Mouse (Mus musculus): ENCODE results near the gene Matn4. TPM values are rescaled to one million over a fixed set of nuclear protein-coding genes. Genes with fewer than 3 reads are reported as not detected.

Matn4 gene
- polyA plus RNA-seq, 1 experiment from 2014 or later: 5.1 TPM

- WGBS: 0% methylated on average over 26 of the region's 26 CpGs
- Histone ChIP-seq H3K36me3 (no peaks in the 10 kb centered on the region), H3K27ac (replicated peaks) (no peak overlapping the region), H3K4me3 (peak overlapping the region; percentile 53), H3K4me1 (replicated peaks) (peaks cover 17% of the 10 kb centered on the region), H3K27me3 (peaks cover 11% of the 10 kb centered on the region), H3K4me2 (peak overlapping the region; percentile 97), H3K9ac (peak overlapping the region; percentile 50), H3K9me3 (no peaks in the 10 kb centered on the region)
- peak; percentile 84 for ATAC-seq (ENCODE audit: low FRiP score, low read depth)
Measured at GRCm38 (mm10) chr2:164443051-164443437, 38.1 kb upstream of the Matn4 start.

DNA sequence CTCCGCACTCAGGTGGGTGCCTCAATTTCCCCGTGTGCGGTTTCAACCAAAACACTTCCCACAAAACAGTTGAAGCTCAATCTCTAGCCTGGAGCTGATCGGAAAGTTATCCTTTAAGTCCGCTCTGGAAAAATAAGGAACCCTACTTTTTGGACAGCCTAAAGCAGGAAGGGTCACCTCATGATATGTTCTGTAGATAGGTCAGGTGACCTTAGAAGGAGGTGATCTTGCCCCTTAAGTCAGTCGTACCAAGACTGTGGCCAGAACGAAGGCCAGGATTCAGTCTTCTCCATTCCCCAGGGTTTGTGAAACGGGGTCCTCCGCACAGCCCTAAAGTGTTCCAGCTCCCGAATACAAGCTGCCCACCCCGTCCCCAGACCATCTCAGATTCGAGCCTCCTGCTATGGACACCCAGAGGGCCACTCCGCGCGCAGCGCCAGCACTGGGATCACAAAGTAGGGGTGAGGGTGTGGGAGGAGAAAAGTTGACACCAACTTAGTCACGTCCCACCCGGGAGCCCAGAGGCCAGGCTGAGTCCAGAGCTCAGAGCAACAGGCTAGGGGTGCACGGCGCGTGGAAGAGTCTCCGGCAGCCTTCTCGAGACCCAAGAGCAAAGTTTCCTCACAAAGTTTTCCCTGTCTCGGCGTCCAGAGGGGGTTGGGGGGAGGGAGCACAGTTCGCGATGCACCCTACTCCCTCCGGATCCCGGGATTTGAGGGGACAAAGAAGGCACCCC, 37.5 kb upstream of the Matn4 start:
- H3K36me3 ChIP-seq: no peaks in the 10 kb centered on the region
- ATAC-seq (ENCODE audit: low FRiP score, low read depth): no peak; the same call in 1 of the 2 replicates
- WGBS: 2% methylated on average over 29 of the region's 29 CpGs
- peak overlapping the region; percentile 50 for H3K9ac ChIP-seq
- H3K27ac ChIP-seq (replicated peaks): no peak overlapping the region
- H3K4me1 ChIP-seq (replicated peaks): peaks cover 17% of the 10 kb centered on the region
- peak overlapping the region; percentile 97 for H3K4me2 ChIP-seq
- H3K4me3 ChIP-seq: peak overlapping the region; percentile 53
- H3K9me3 ChIP-seq: no peaks in the 10 kb centered on the region
- peaks cover 11% of the 10 kb centered on the region for H3K27me3 ChIP-seq

GRCm38 (mm10) chr2:164441731-164442130, 36.8 kb upstream of the Matn4 start:
- Histone ChIP-seq H3K4me1 (replicated peaks) (peaks cover 17% of the 10 kb centered on the region), H3K4me3 (0 out of 2 replicates have a peak overlapping the region, but pooled peaks have one; percentile 53), H3K27me3 (peaks cover 11% of the 10 kb centered on the region), H3K27ac (replicated peaks) (no peak overlapping the region), H3K9me3 (no peaks in the 10 kb centered on the region), H3K4me2 (peak overlapping the region; percentile 97), H3K36me3 (no peaks in the 10 kb centered on the region), H3K9ac (no peak overlapping the region)
- 25% methylated on average over 7 of the region's 7 CpGs for WGBS
- no peak for ATAC-seq (ENCODE audit: low FRiP score, low read depth)

GRCm38 (mm10) chr2:164441155-164441554, 36.2 kb upstream of the Matn4 start:
- Histone ChIP-seq H3K4me1 (replicated peaks) (peaks cover 17% of the 10 kb centered on the region), H3K4me2 (peak overlapping the region; percentile 22; the same call in 1 of the 2 replicates), H3K27ac (replicated peaks) (no peak overlapping the region), H3K27me3 (peaks cover 11% of the 10 kb centered on the region), H3K9me3 (no peaks in the 10 kb centered on the region), H3K4me3 (0 out of 2 replicates have a peak overlapping the region, but pooled peaks have one; percentile 0), H3K36me3 (no peaks in the 10 kb centered on the region), H3K9ac (no peak overlapping the region)
- no peak for ATAC-seq (ENCODE audit: low FRiP score, low read depth)
- WGBS: 33% methylated on average over 8 of the region's 8 CpGs

GRCm38 (mm10) chr2:164440314-164440713, 35.4 kb upstream of the Matn4 start:
- ATAC-seq (ENCODE audit: low FRiP score, low read depth): no peak
- WGBS: 84% methylated on average over 5 of the region's 5 CpGs
- H3K36me3 ChIP-seq: no peaks in the 10 kb centered on the region
- peaks cover 17% of the 10 kb centered on the region for H3K4me1 ChIP-seq (replicated peaks)
- H3K27ac ChIP-seq (replicated peaks): no peak overlapping the region
- H3K9me3 ChIP-seq: no peaks in the 10 kb centered on the region
- no peak overlapping the region for H3K4me3 ChIP-seq
- no peak overlapping the region for H3K4me2 ChIP-seq
- H3K9ac ChIP-seq: no peak overlapping the region
- H3K27me3 ChIP-seq: peaks cover 11% of the 10 kb centered on the region

DNA sequence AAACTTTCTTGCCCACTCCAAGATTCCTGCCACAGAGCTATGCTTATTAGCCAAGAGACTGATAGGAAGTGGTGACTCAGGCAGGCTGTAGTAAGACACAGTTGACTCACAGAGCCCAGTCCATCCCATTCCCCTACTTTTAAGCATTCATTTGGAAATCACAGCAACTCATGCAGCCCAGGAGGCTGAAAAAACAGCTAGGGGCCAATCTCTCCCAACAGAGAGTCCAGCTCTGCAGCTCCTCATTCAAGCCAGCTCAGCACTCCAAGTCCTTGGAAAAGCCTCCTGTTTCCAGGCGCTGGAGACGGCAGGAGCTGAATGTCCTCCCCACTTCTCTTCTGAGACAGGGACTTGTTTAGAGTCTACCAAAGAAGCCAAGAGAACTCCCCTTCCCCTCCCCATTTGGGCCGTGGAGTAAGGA, 34.1 kb upstream of the Matn4 start:
- H3K4me3 ChIP-seq: no peak overlapping the region
- H3K36me3 ChIP-seq: no peaks in the 10 kb centered on the region
- H3K27me3 ChIP-seq: peaks cover 11% of the 10 kb centered on the region
- H3K27ac ChIP-seq (replicated peaks): no peak overlapping the region
- H3K4me2 ChIP-seq: no peak overlapping the region
- H3K4me1 ChIP-seq (replicated peaks): peaks cover 17% of the 10 kb centered on the region
- H3K9ac ChIP-seq: no peak overlapping the region
- no peak for ATAC-seq (ENCODE audit: low FRiP score, low read depth)
- H3K9me3 ChIP-seq: no peaks in the 10 kb centered on the region
- 74% methylated on average over 3 of the region's 3 CpGs for WGBS

DNA sequence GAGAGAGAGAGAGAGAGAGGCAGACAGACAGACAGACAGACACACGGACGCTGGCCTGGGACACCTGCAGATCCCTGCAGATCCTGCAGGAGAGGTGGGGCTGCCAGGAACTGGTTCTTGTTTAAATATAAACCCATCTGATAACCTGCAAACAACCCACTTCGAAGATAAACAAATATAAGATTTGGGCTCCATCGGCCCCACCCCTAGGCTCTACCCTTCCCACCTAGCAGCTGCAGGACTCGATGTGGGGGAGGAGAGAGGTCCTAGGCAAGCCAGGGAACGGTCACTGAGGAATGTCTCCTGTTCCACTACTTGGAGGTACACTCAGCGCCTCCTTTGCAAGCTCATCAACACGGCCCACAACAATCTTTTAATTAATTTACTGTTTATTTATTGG, 33.3 kb upstream of the Matn4 start:
- Histone ChIP-seq H3K4me2 (no peak overlapping the region), H3K36me3 (no peaks in the 10 kb centered on the region), H3K27ac (replicated peaks) (no peak overlapping the region), H3K4me1 (replicated peaks) (peaks cover 13% of the 10 kb centered on the region), H3K4me3 (no peak overlapping the region), H3K9ac (no peak overlapping the region), H3K9me3 (no peaks in the 10 kb centered on the region), H3K27me3 (peaks cover 11% of the 10 kb centered on the region)
- WGBS: 77% methylated on average over 8 of the region's 8 CpGs
- ATAC-seq (ENCODE audit: low FRiP score, low read depth): no peak

DNA sequence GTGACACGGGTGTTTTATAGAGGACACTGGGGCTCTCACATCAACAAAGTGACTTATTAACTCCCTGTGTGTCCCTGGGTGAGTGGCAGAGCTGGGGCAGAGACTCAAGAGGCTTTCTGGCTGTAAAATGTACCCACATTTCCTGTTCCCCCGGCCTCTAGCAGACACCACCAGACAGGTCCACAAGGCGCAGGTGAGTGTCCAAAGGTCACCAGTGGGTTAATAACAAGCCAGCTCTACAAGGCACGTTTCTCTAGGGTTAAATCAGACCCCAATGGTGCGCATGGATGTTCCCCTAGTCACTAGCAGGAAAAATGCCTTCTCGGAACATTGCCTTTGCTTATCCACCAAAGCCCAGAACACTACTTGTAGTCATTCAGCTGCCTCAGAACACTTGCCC, 32.8 kb upstream of the Matn4 start:
- H3K4me1 ChIP-seq (replicated peaks): peaks cover 7% of the 10 kb centered on the region
- H3K4me3 ChIP-seq: no peak overlapping the region
- H3K9me3 ChIP-seq: no peaks in the 10 kb centered on the region
- H3K27me3 ChIP-seq: peaks cover 11% of the 10 kb centered on the region
- H3K4me2 ChIP-seq: no peak overlapping the region
- no peak overlapping the region for H3K9ac ChIP-seq
- H3K27ac ChIP-seq (replicated peaks): no peak overlapping the region
- 79% methylated on average over 6 of the region's 6 CpGs for WGBS
- ATAC-seq (ENCODE audit: low FRiP score, low read depth): no peak
- H3K36me3 ChIP-seq: no peaks in the 10 kb centered on the region

DNA sequence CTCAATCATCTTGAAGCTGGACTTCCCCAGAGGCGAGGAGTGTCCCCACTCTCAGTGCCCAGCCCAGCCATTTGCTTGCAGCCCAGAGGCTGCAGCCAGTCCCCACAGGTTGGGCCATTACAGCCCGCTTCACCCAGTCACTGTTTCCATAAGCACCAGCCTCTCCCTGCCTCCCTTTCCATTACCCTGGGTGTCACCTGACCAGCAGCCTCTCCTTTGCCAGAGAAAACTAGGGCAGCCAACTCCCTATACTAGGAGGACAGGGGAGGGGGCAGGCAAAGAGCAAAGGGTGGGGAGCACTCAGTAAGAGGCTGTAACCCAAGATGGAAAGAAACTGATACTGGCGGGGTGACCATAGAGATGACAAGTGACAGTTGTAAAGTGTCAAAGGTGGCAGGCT, 32.0 kb upstream of the Matn4 start:
- Histone ChIP-seq H3K27me3 (peaks cover 11% of the 10 kb centered on the region), H3K4me3 (no peak overlapping the region), H3K36me3 (no peaks in the 10 kb centered on the region), H3K4me2 (no peak overlapping the region), H3K9ac (no peak overlapping the region), H3K9me3 (no peaks in the 10 kb centered on the region), H3K4me1 (replicated peaks) (no peaks in the 10 kb centered on the region; the same call in 1 of the 2 replicates), H3K27ac (replicated peaks) (no peak overlapping the region)
- WGBS: 73% methylated on average over 3 of the region's 3 CpGs
- no peak for ATAC-seq (ENCODE audit: low FRiP score, low read depth)

DNA sequence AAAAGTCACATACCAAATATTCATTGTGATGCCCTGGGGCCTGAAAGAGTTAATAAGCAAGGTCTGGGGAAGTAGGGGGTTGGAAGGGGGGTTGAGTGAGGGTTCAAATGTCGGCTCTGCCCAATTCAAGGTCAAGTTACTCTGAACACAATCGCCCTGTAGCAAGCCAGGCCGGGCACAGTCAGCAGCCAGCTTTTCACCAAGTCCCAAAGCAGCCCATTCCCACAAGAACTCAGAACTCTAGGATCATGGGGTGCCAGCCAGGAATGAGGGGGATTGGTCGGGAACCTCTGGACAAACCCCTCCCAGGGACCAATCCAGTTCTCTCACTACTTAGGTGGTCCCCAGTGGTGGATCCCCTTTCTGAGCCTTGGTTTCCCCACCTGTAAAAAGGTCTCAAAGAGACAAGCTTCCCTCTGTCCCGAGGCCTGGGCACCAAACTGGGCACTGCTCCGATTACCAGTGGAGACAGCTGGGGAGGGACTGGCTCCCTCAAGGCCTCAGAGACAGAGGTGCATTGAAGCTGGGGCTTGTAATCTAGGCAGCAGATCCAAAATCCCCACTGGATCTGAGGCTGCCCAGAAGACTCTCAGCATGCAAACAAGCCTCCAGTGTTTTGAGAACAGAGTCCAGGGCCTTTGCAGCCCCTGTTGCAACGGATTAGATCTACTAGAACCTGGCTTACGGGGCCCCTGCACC, 31.4 kb upstream of the Matn4 start:
- no peaks in the 10 kb centered on the region for H3K36me3 ChIP-seq
- H3K4me1 ChIP-seq (replicated peaks): no peaks in the 10 kb centered on the region
- no peak overlapping the region for H3K27ac ChIP-seq (replicated peaks)
- H3K9ac ChIP-seq: no peak overlapping the region
- H3K4me2 ChIP-seq: no peak overlapping the region
- H3K27me3 ChIP-seq: peaks cover 6% of the 10 kb centered on the region
- H3K9me3 ChIP-seq: no peaks in the 10 kb centered on the region
- no peak overlapping the region for H3K4me3 ChIP-seq
- 27% methylated on average over 8 of the region's 8 CpGs for WGBS
- no peak for ATAC-seq (ENCODE audit: low FRiP score, low read depth)

DNA sequence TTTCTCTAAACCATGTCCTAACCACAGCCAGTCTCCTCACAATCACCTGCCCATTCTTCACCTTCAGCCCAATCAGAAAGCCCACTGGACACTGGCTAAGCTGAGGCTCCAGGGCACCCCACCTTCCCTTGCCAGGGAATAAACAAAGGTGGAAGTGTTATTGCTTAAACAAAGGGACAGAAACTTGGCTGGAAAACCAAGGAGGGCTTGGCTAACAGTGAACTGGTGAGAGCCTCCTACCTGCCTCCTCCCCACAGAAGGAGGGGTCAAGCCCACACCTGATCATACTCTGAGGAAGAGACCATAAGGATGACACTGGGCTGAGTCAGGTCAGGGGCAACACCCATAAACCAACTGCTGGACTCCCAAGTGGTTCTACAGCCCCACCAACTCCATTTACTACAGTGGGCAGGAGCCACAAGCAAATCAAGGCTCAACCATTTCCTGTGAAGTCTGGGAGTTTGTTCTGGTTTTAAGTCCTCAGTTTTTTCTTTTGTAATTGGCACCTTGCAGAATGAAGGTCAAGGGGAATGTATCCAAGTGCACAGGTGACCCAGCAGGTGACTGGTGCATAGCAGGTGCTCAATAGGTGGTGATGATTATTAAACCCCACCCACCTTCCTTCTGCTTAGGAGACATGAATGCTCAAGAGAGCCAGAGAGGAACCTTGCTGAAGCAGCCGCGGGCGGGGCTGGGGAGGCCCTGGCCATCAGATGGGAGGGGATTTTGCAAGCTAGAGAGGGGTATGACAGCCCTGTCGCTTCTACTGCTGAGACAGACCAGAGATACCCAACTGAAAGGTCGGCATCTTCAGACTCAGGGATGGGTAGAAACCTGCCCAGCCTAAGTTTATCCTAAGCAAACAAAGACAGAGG, 30.5 kb upstream of the Matn4 start:
- WGBS: 58% methylated on average over 5 of the region's 5 CpGs
- Histone ChIP-seq H3K4me2 (no peak overlapping the region), H3K27ac (replicated peaks) (no peak overlapping the region), H3K36me3 (no peaks in the 10 kb centered on the region), H3K4me1 (replicated peaks) (no peaks in the 10 kb centered on the region), H3K9me3 (no peaks in the 10 kb centered on the region), H3K27me3 (no peaks in the 10 kb centered on the region), H3K9ac (no peak overlapping the region), H3K4me3 (no peak overlapping the region)
- ATAC-seq (ENCODE audit: low FRiP score, low read depth): no peak

GRCm38 (mm10) chr2:164434681-164435080, 29.7 kb upstream of the Matn4 start:
- H3K27ac ChIP-seq (replicated peaks): no peak overlapping the region
- H3K36me3 ChIP-seq: no peaks in the 10 kb centered on the region
- no peaks in the 10 kb centered on the region for H3K9me3 ChIP-seq
- 86% methylated on average over 3 of the region's 3 CpGs for WGBS
- no peak for ATAC-seq (ENCODE audit: low FRiP score, low read depth)
- H3K9ac ChIP-seq: no peak overlapping the region
- no peak overlapping the region for H3K4me2 ChIP-seq
- no peaks in the 10 kb centered on the region for H3K4me1 ChIP-seq (replicated peaks)
- no peaks in the 10 kb centered on the region for H3K27me3 ChIP-seq
- no peak overlapping the region for H3K4me3 ChIP-seq

Measured in hindbrain, embryonic 15.5 days (tissue).